ENCODE assay signal across 11 mouse cellular contexts in the genomic region with DNA sequence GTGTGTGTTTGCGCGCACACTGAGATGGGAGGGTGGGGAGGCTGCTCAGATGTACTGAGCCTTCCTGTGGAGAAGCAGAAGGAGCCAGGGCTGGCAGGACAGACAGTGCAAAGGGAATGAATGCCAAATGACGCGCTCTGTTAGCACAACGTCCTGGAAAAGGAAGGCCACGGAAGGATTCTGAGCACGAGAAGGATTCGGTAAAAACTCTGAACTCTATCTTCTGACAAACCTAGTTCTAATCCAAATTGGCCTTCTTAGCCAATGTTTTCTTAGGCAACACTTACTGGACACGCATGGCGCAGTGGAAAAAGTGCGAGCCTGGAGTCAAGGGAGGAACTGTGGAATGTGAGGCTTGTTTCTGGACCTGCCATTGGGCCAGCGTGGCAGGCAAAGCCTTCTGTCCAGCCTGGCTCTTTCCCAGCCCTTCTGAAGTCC.
A peak's percentile ranks its signal among the peaks of the same experiment; 100 is the strongest.
DNase-seq lines count a peak whose midpoint lies in the region; ATAC-seq and TF ChIP-seq lines count a peak whose summit lies in the region.
"Had no signal": no experiment of that assay in that cellular context is flagged by ENCODE, and none has a peak within 500 bp of the region (broad histone marks: within the 10 kb centered on the region; RNA-seq: fewer than 3 reads in every experiment).

No protein-coding gene starts in this region.

- peak; percentile 28 for DNase-seq in left cerebral cortex, postnatal 4 days
- DNase-seq in left cerebral cortex, adult 9 months (ENCODE audit: low spot score in 2 of 2): no peak
- DNase-seq in cerebellum, adult 8-10 months: peak; percentile 34
- DNase-seq in kidney, adult 2 months: no peak
- no peak for DNase-seq in thymus, postnatal 10 days (ENCODE audit: low spot score in 2 of 2)
- DNase-seq: liver, embryonic 13.5 days had no signal

- no peaks in the 10 kb centered on the region for H3K27me3 ChIP-seq in kidney, adult 2 months (replicated peaks; ENCODE audit: control insufficient read depth, insufficient read depth, low read length)
- H3K27me3 ChIP-seq: embryonic facial prominence, embryonic 12.5 days; heart, embryonic 15.5 days; liver, embryonic 13.5 days had no signal

- no peak overlapping the region for H3K27ac ChIP-seq in kidney, adult 2 months (ENCODE audit: insufficient read depth, low read depth, low read length)
- H3K27ac ChIP-seq: embryonic facial prominence, embryonic 12.5 days; heart, embryonic 15.5 days; liver, embryonic 13.5 days had no signal

- peak; percentile 29 for ATAC-seq in granulocyte monocyte progenitor cell, adult 5-6 weeks (replicated peaks; ENCODE audit: poor library complexity, severe bottlenecking)
- ATAC-seq in megakaryocyte, adult 5-6 weeks (ENCODE audit: poor library complexity, severe bottlenecking): peak; percentile 44
- ATAC-seq: Patski had no signal

- no peak overlapping the region for H3K4me3 ChIP-seq in kidney, adult 2 months (ENCODE audit: insufficient read depth, low read depth, low read length)
- H3K4me3 ChIP-seq: embryonic facial prominence, embryonic 12.5 days; heart, embryonic 15.5 days; liver, embryonic 13.5 days had no signal

- H3K36me3 ChIP-seq in kidney, adult 2 months (ENCODE audit: control insufficient read depth, insufficient read depth, low read length): no peaks in the 10 kb centered on the region
- H3K36me3 ChIP-seq: embryonic facial prominence, embryonic 12.5 days; heart, embryonic 15.5 days; liver, embryonic 13.5 days had no signal

- WGBS in kidney, adult 2 months: 83% methylated on average over 12 of the region's 12 CpGs

- intact Hi-C loops in left cerebral cortex, postnatal 4 days (cut with DNase I): no loop called here

- no peak for TF ChIP-seq POLR2A in kidney, adult 2 months (IDR thresholded peaks at IDR 0.05; ENCODE audit: low read depth, low read length)

- TF ChIP-seq CTCF in kidney, adult 2 months (conservative IDR thresholded peaks at IDR 0.05; ENCODE audit: insufficient read depth, insufficient read length, low read depth, low read length): no peak

- no peaks in the 10 kb centered on the region for H3K4me1 ChIP-seq in kidney, adult 2 months (ENCODE audit: control insufficient read depth, insufficient read depth, low read length)
- H3K4me1 ChIP-seq: embryonic facial prominence, embryonic 12.5 days; heart, embryonic 15.5 days; liver, embryonic 13.5 days had no signal

Comparison
In these comparisons a context has a peak if more than half of its experiments do, and no peak if none do; other contexts are left out.
1. DNase-seq: peak in left cerebral cortex, postnatal 4 days (single experiment) and cerebellum, adult 8-10 months (single experiment); none in left cerebral cortex, adult 9 months (0 of 2), kidney, adult 2 months (single experiment) and thymus, postnatal 10 days (0 of 2).